ENCODE assay signal across 17 mouse cellular contexts in the genomic region with DNA sequence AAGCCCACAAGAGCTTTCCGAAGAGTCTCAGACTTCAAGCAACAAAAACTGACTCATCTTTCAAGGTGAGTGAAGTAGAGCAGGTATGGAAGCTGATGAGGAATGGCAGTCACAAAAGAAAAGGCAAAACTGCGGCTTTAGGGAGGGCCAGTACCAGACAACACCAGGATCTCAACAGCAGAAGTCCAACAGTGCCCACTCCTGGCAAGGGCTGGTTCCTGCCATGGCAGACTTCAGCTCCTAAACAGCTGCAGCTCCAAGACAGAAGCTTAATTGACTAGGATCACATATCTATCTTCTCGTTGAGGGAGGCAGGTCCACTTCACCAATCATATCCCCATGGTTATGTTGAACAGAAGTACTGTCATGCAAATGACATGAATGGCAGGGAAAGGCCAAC. TPM values are rescaled to one million over a fixed set of nuclear protein-coding genes. Genes with fewer than 3 reads are reported as not detected.
DNase-seq lines count a peak whose midpoint lies in the region; TF ChIP-seq lines count a peak whose summit lies in the region.
"Had no signal": no experiment of that assay in that cellular context is flagged by ENCODE, and none has a peak within 500 bp of the region (broad histone marks: within the 10 kb centered on the region; RNA-seq: fewer than 3 reads in every experiment).

No protein-coding gene starts in this region.

- H3K36me3 ChIP-seq in E14TG2a.4 (ENCODE audit: insufficient read depth, low read length): no peaks in the 10 kb centered on the region
- H3K36me3 ChIP-seq: forebrain, embryonic 12.5 days; liver, embryonic 13.5 days; midbrain, embryonic 12.5 days; neural tube, embryonic 13.5 days; stomach, embryonic 15.5 days had no signal

- TF ChIP-seq POLR2A in cerebellum, adult 2 months (IDR thresholded peaks at IDR 0.05; ENCODE audit: borderline replicate concordance, insufficient read depth, low read length): no peak

- DNase-seq in cerebellum, adult 2 months: no peak
- DNase-seq in cerebellum, postnatal 4 days (ENCODE audit: low spot score in 2 of 2): no peak
- peak; percentile 21 to 22 for DNase-seq in left cerebral cortex, postnatal 14 days (ENCODE audit: low spot score in 2 of 2)
- DNase-seq in left cerebral cortex, postnatal 36 days (ENCODE audit: low spot score in 2 of 2): no peak
- peak; percentile 18 to 36 for DNase-seq in layer of hippocampus, postnatal 10 days (ENCODE audit: low spot score in 2 of 2)
- DNase-seq in neural tube, embryonic 10.5 days (ENCODE audit: extremely low spot score, low spot score): no peak
- DNase-seq in right cerebral cortex, adult 18-20 months: no peak
- DNase-seq: liver, embryonic 13.5 days had no signal

- H3K27ac ChIP-seq in cerebellum, adult 2 months (ENCODE audit: insufficient read depth, low read length): no peak overlapping the region
- H3K27ac ChIP-seq: forebrain, embryonic 12.5 days; liver, embryonic 13.5 days; midbrain, embryonic 12.5 days; neural tube, embryonic 13.5 days; stomach, embryonic 15.5 days had no signal

- TF ChIP-seq CTCF in cerebellum, adult 2 months (IDR thresholded peaks at IDR 0.05; ENCODE audit: borderline replicate concordance, insufficient read depth, low read depth, low read length): peak; percentile 9; the same call in 1 of the 2 replicates
- TF ChIP-seq CTCF in E14TG2a.4 (conservative IDR thresholded peaks at IDR 0.05; ENCODE audit: low read length): 0 out of 2 replicates have a peak, but pooled peaks have one; percentile 4

- no peaks in the 10 kb centered on the region for H3K9me3 ChIP-seq in E14TG2a.4 (ENCODE audit: low read length)
- H3K9me3 ChIP-seq: forebrain, embryonic 12.5 days; liver, embryonic 13.5 days; midbrain, embryonic 12.5 days; neural tube, embryonic 13.5 days; stomach, embryonic 15.5 days had no signal

- no peaks in the 10 kb centered on the region for H3K4me1 ChIP-seq in cerebellum, adult 2 months (ENCODE audit: control insufficient read depth, insufficient read depth, low read length)
- H3K4me1 ChIP-seq in E14TG2a.4 (replicated peaks; ENCODE audit: low read depth, low read length): 0 out of 2 replicates have a peak, but pooled peaks cover 6% of the 10 kb centered on the region
- H3K4me1 ChIP-seq: liver, embryonic 13.5 days; neural tube, embryonic 13.5 days; stomach, embryonic 15.5 days had no signal

- no peaks in the 10 kb centered on the region; the same call in 1 of the 2 replicates for H3K27me3 ChIP-seq in cerebellum, adult 2 months (ENCODE audit: control insufficient read depth, insufficient read depth, low read length)
- no peaks in the 10 kb centered on the region for H3K27me3 ChIP-seq in E14TG2a.4 (ENCODE audit: insufficient read depth, low read length)
- H3K27me3 ChIP-seq: liver, embryonic 13.5 days; neural tube, embryonic 13.5 days; stomach, embryonic 15.5 days had no signal

- H3K4me3 ChIP-seq in cerebellum, adult 2 months (replicated peaks; ENCODE audit: insufficient read depth, low read depth, low read length): no peak overlapping the region
- H3K4me3 ChIP-seq in E14TG2a.4 (replicated peaks; ENCODE audit: low read length): no peak overlapping the region
- H3K4me3 ChIP-seq: forebrain, embryonic 12.5 days; liver, embryonic 13.5 days; midbrain, embryonic 12.5 days; neural tube, embryonic 13.5 days; stomach, embryonic 15.5 days had no signal

- intact Hi-C loops in left cerebral cortex, postnatal 14 days (cut with DNase I): no loop called here
- intact Hi-C loops in left cerebral cortex, postnatal 36 days (cut with DNase I): no loop called here

- 54% methylated on average over 3 of the region's 3 CpGs for WGBS in cerebellum, adult 2 months

RNA-seq across cellular contexts. Expression of gene Prlhr, which starts 45.3 kb away (rescaled TPM):
- 0.90 and 0.93 TPM in 2 replicates for polyA plus RNA-seq in cerebellum, adult 2 months (2012; rRNA removed)
- under 1 TPM in 1 of 2 experiments, not detected in 1; 0.27 TPM for total RNA-seq in left cerebral cortex, postnatal 14 days (2021)
- total RNA-seq in left cerebral cortex, postnatal 36 days (2021): not detected
- under 1 TPM; 0.29 to 0.75 TPM for total RNA-seq in layer of hippocampus, postnatal 10 days (2021)
- total RNA-seq: gastrocnemius, postnatal 4 days; heart, postnatal 25 days had no signal
- polyA plus RNA-seq: C2C12; forebrain, embryonic 12.5 days; intestine, embryonic 16.5 days; liver, embryonic 13.5 days; neural tube, embryonic 13.5 days; stomach, embryonic 15.5 days had no signal

Comparison
In these comparisons a context has a peak if more than half of its experiments do, and no peak if none do; other contexts are left out.
1. DNase-seq: peak in left cerebral cortex, postnatal 14 days (2 of 2) and layer of hippocampus, postnatal 10 days (2 of 2); none in cerebellum, adult 2 months (0 of 2), cerebellum, postnatal 4 days (0 of 2), left cerebral cortex, postnatal 36 days (0 of 2), neural tube, embryonic 10.5 days (single experiment) and right cerebral cortex, adult 18-20 months (single experiment).